Mouse (Mus musculus): Measurements from ENCODE around the gene Pik3ap1. TPM values are rescaled to one million over a fixed set of nuclear protein-coding genes. Genes with fewer than 3 reads are reported as not detected.
A peak's percentile ranks its signal among the peaks of the same experiment; 100 is the strongest.

The Pik3ap1 gene
- polyA plus RNA-seq, 1 experiment from 2014 or later, result 2.1 TPM

DNA sequence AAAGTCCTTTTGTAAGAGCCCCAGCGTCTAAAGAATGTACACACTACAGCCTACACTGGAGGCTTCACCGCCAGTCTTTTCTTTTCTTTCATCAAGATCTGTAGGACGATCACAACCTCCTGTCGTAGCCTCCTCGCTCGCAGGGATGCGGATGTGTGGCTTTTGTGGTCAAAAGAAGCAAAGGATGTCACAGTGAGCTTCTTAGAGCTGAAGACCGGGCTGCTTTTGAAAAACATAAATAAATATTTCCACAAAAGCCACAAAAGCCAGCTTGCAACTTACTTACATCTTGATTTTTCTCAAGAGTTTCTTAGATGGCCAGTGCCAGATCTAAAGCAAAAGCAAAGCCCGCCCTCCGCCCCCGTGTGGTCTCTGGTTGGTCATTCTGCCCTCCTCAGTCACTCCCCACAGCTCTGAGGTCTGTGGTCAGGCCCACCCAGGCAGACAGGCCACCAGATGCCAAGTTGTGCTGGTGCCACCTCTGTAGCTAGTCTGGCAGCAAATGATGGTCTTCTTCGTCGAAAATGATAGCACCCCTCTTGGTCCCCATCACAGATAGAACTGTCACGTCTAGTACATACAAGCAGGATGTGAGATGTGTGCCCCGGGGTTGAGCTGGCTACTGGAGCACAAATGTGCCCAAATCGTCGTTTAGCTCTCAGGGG lies 30.5 kb downstream of the Pik3ap1 start:
- no peaks in the 10 kb centered on the region for H3K36me3 ChIP-seq (ENCODE audit: insufficient read depth, low read length)
- ATAC-seq (ENCODE audit: low FRiP score, low TSS enrichment), result no peak
- H3K27me3 ChIP-seq (ENCODE audit: insufficient read depth, low read length), result no peaks in the 10 kb centered on the region
- H3K9ac ChIP-seq (replicated peaks; ENCODE audit: low read length), result no peak overlapping the region
- WGBS, result 88% methylated on average over 17 of the region's 17 CpGs
- no peak overlapping the region for H3K4me2 ChIP-seq (replicated peaks; ENCODE audit: low read depth, low read length)
- H3K9me3 ChIP-seq (ENCODE audit: low read length), result no peaks in the 10 kb centered on the region
- H3K27ac ChIP-seq (ENCODE audit: low read length), result no peak overlapping the region
- no peaks in the 10 kb centered on the region for H3K4me1 ChIP-seq (ENCODE audit: insufficient read depth, low read length)
- H3K4me3 ChIP-seq (ENCODE audit: low read length), result no peak overlapping the region

DNA sequence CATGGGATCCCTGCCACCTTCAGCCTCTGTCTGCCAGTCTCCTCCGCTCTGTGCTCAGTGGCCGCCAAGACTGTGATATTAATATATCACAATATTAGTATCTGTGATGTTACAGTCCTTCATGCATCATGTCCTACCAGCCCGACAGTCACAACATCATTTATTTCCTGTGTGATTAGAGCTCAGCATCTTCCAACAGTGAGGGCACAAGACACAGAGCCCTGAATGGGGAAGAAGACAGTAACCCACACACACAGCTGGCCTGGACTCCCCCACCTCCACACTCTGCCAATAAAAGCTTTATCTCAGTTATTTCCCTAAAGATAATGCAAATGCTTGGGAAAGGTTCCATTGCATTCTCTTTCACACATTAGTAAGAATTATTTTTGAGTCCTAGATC lies 35.3 kb downstream of the Pik3ap1 start:
- H3K4me1 ChIP-seq (ENCODE audit: insufficient read depth, low read length), result peaks cover 3% of the 10 kb centered on the region; the same call in 1 of the 2 replicates
- H3K27ac ChIP-seq (ENCODE audit: low read length), result no peak overlapping the region
- no peak overlapping the region for H3K4me3 ChIP-seq (ENCODE audit: low read length)
- ATAC-seq (ENCODE audit: low FRiP score, low TSS enrichment), result no peak
- H3K36me3 ChIP-seq (ENCODE audit: insufficient read depth, low read length), result no peaks in the 10 kb centered on the region
- H3K9ac ChIP-seq (replicated peaks; ENCODE audit: low read length), result no peak overlapping the region
- H3K9me3 ChIP-seq (ENCODE audit: low read length), result no peaks in the 10 kb centered on the region
- no peak overlapping the region for H3K4me2 ChIP-seq (replicated peaks; ENCODE audit: low read depth, low read length)
- H3K27me3 ChIP-seq (ENCODE audit: insufficient read depth, low read length), result no peaks in the 10 kb centered on the region
- WGBS, result 94% methylated on average over 3 of the region's 3 CpGs

DNA sequence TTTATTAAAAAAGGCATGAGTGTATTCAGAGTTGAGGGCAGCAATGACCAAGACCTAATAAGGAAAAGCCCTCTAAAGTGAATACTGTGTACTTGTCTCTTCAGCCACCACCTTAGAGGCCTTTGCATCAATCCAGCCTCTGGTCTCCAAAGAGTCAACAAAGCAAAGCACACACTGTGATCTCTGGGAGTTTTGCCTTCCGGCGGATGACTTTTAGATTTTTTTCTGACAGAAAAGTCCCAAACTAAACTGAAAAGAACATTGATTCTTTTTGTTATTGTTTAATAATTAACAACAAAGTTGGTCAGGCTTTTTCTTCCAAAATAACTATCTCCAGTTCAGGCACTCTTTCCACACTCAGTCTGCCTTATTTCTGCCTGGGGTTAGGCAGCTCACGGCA lies 36.7 kb downstream of the Pik3ap1 start:
- no peak overlapping the region for H3K9ac ChIP-seq (replicated peaks; ENCODE audit: low read length)
- no peak overlapping the region for H3K4me3 ChIP-seq (ENCODE audit: low read length)
- WGBS, result 89% methylated on average over 3 of the region's 3 CpGs
- no peaks in the 10 kb centered on the region for H3K9me3 ChIP-seq (ENCODE audit: low read length)
- H3K27me3 ChIP-seq (ENCODE audit: insufficient read depth, low read length), result no peaks in the 10 kb centered on the region
- H3K27ac ChIP-seq (ENCODE audit: low read length), result no peak overlapping the region
- no peaks in the 10 kb centered on the region for H3K36me3 ChIP-seq (ENCODE audit: insufficient read depth, low read length)
- peaks cover 3% of the 10 kb centered on the region; the same call in 1 of the 2 replicates for H3K4me1 ChIP-seq (ENCODE audit: insufficient read depth, low read length)
- H3K4me2 ChIP-seq (replicated peaks; ENCODE audit: low read depth, low read length), result no peak overlapping the region
- ATAC-seq (ENCODE audit: low FRiP score, low TSS enrichment), result no peak

DNA sequence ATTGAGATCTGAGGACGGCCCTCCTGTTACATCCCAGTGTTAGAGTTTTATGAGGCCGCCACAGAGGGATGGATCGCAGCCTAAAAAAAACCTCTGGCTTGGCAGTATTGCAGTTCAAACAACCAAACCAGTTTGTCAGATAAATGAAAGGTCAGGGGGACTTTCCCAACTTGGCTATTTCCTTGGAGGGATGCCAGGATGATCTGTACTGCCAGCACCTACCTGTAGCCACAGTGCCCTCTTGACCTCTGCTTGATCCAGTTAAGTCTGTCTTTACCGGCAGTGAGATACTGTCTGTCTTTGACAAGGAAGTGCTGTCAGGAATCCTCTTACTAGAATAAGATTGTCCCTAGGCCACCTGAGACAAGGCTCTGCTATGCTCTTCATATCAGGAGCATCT lies 37.6 kb downstream of the Pik3ap1 start:
- ATAC-seq (ENCODE audit: low FRiP score, low TSS enrichment), result no peak
- WGBS, result 62% methylated on average over 4 of the region's 4 CpGs
- H3K4me3 ChIP-seq (ENCODE audit: low read length), result no peak overlapping the region

DNA sequence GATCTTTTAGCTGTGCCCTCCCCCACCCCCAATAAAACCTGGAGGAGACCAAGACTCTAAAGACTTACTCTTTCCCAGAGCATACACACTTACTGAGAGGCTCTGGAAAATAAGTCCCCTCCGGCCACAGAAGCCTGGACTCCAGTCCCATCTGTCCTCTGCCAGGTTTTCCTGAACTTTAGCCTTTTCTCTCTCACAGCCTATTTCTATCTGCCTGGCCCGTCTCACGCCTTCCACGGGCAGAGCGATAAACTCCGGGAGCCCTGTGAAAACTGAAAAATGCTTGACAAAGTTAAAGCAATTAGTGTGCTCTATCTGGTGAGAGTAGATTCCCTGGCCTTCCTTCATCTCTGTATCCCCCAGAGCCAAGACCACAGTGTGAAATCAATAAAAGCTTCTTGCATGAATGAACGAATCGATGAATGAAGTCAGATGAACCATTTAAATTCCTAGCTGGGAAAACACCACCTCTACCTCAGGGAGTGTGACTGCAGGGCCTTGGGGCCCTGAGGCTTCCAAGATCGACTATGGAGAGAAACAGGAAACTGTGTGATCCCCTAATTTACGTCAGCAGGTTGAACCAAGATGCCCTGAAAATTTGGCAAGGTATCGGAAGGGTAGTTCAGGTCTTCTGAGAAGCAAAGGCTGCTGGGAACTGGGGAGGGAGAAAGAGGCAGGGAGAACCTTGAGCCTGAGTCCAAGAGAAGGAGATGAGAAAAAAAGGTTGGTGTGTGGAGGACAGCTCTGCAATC lies 38.6 kb downstream of the Pik3ap1 start:
- WGBS, result 64% methylated on average over 11 of the region's 11 CpGs
- Histone ChIP-seq H3K36me3 (ENCODE audit: insufficient read depth, low read length) (no peaks in the 10 kb centered on the region), H3K27me3 (ENCODE audit: insufficient read depth, low read length) (no peaks in the 10 kb centered on the region), H3K4me3 (ENCODE audit: low read length) (no peak overlapping the region), H3K4me1 (ENCODE audit: insufficient read depth, low read length) (peaks cover 3% of the 10 kb centered on the region; the same call in 1 of the 2 replicates), H3K27ac (ENCODE audit: low read length) (no peak overlapping the region), H3K9me3 (ENCODE audit: low read length) (no peaks in the 10 kb centered on the region), H3K4me2 (replicated peaks; ENCODE audit: low read depth, low read length) (no peak overlapping the region), H3K9ac (replicated peaks; ENCODE audit: low read length) (no peak overlapping the region)
- no peak for ATAC-seq (ENCODE audit: low FRiP score, low TSS enrichment)

More for the DNA sequence above, 37.6 kb downstream of the Pik3ap1 start:
- Histone ChIP-seq H3K4me2 (replicated peaks; ENCODE audit: low read depth, low read length) (no peak overlapping the region), H3K36me3 (ENCODE audit: insufficient read depth, low read length) (no peaks in the 10 kb centered on the region), H3K27me3 (ENCODE audit: insufficient read depth, low read length) (no peaks in the 10 kb centered on the region), H3K4me1 (ENCODE audit: insufficient read depth, low read length) (peaks cover 3% of the 10 kb centered on the region; the same call in 1 of the 2 replicates), H3K9ac (replicated peaks; ENCODE audit: low read length) (no peak overlapping the region), H3K27ac (ENCODE audit: low read length) (no peak overlapping the region), H3K9me3 (ENCODE audit: low read length) (no peaks in the 10 kb centered on the region)

DNA sequence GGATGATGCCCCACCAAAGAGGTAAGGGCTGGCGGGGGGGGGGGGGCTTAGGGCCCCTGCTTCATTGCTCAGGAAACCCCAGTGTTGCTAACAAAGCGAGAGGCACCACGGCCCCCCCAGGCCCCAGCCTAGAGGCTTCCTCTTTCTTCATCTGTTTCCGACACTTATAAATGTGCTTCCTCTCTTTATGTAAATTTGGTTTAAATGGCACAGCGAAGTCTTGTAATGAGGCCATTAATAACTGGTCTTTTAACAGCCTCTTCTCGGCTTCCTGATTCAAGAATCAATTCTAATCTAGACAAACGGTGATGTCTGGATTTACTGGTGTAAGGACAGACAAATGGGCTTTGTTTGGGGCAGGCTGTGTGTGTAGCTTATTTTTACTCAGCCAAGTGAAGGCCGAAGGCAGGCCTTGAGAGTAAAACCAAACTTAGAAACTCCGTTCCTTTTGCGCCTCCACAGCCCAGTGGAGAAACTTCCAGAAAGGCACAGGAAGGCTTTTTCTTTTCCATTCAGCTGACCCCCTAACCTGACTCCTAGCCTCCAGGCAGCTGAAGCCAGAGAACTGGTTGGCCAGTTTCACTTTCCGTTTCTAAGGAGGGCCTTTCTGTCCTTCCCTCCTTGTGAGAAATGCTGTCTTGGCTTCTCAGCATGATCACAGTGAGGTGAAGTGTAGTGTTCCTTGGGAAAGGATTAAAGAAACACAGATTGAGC lies 39.7 kb downstream of the Pik3ap1 start:
- H3K27ac ChIP-seq (ENCODE audit: low read length), result peak overlapping the region; percentile 59
- ATAC-seq (ENCODE audit: low FRiP score, low TSS enrichment), result no peak
- no peaks in the 10 kb centered on the region for H3K27me3 ChIP-seq (ENCODE audit: insufficient read depth, low read length)
- no peaks in the 10 kb centered on the region for H3K36me3 ChIP-seq (ENCODE audit: insufficient read depth, low read length)
- 56% methylated on average over 11 of the region's 11 CpGs for WGBS
- H3K4me1 ChIP-seq (ENCODE audit: insufficient read depth, low read length), result peaks cover 3% of the 10 kb centered on the region; the same call in 1 of the 2 replicates
- H3K9me3 ChIP-seq (ENCODE audit: low read length), result no peaks in the 10 kb centered on the region
- H3K4me2 ChIP-seq (replicated peaks; ENCODE audit: low read depth, low read length), result peak overlapping the region; percentile 19; the same call in 1 of the 2 replicates
- no peak overlapping the region for H3K4me3 ChIP-seq (ENCODE audit: low read length)
- H3K9ac ChIP-seq (replicated peaks; ENCODE audit: low read length), result no peak overlapping the region

DNA sequence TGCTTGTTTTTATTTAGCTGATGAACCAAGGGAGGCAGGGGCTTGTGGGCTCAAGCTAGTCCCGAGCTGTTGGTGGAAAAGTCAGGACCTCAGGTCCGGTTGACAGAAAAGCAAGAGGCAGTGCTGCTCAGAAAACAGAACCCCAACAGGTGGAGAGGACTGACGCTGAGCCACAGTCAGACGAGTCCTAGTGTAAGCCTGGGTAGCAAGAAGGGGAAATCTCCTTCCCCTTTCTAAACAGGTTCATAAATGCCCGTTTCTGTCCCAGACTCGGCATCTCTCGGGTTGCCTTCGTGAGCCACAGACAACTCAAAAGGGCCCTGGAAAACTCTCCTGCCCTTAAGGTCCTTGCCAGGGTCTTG lies 40.3 kb downstream of the Pik3ap1 start:
- ATAC-seq (ENCODE audit: low FRiP score, low TSS enrichment), result no peak
- H3K36me3 ChIP-seq (ENCODE audit: insufficient read depth, low read length), result no peaks in the 10 kb centered on the region
- H3K4me3 ChIP-seq (ENCODE audit: low read length), result no peak overlapping the region
- H3K9ac ChIP-seq (replicated peaks; ENCODE audit: low read length), result no peak overlapping the region
- no peak overlapping the region for H3K27ac ChIP-seq (ENCODE audit: low read length)
- H3K4me2 ChIP-seq (replicated peaks; ENCODE audit: low read depth, low read length), result no peak overlapping the region
- no peaks in the 10 kb centered on the region for H3K9me3 ChIP-seq (ENCODE audit: low read length)
- peaks cover 3% of the 10 kb centered on the region; the same call in 1 of the 2 replicates for H3K4me1 ChIP-seq (ENCODE audit: insufficient read depth, low read length)
- WGBS, result 77% methylated on average over 8 of the region's 8 CpGs
- H3K27me3 ChIP-seq (ENCODE audit: insufficient read depth, low read length), result no peaks in the 10 kb centered on the region

DNA sequence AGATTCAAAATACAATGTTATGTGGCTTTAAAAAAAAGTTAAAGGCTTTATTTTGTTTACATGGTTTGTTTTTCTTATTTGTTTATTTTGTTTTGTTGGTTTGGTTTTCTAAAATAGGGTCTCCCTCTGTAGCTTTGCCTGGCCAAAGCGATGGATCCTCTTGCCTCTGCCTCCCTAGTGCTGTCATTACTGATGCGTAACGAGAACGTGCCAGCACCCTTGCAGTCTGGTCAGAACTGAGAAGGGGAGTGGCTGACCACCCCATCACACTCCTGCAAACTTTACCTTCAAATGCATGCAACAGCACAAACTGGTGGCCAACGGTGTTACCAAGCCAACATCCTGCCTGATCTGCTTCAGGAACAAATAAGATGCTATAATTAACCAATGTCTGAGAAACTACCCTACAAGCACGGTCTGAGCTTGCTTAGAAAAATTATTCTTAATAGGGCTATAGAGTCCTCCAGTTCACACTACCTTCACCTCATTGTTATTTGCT lies 42.3 kb downstream of the Pik3ap1 start:
- no peaks in the 10 kb centered on the region for H3K36me3 ChIP-seq (ENCODE audit: insufficient read depth, low read length)
- peaks cover 3% of the 10 kb centered on the region; the same call in 1 of the 2 replicates for H3K4me1 ChIP-seq (ENCODE audit: insufficient read depth, low read length)
- 73% methylated on average over 6 of the region's 6 CpGs for WGBS
- no peaks in the 10 kb centered on the region for H3K9me3 ChIP-seq (ENCODE audit: low read length)
- H3K9ac ChIP-seq (replicated peaks; ENCODE audit: low read length), result no peak overlapping the region
- no peaks in the 10 kb centered on the region for H3K27me3 ChIP-seq (ENCODE audit: insufficient read depth, low read length)
- no peak overlapping the region for H3K4me3 ChIP-seq (ENCODE audit: low read length)
- H3K4me2 ChIP-seq (replicated peaks; ENCODE audit: low read depth, low read length), result no peak overlapping the region
- H3K27ac ChIP-seq (ENCODE audit: low read length), result no peak overlapping the region
- ATAC-seq (ENCODE audit: low FRiP score, low TSS enrichment), result no peak

DNA sequence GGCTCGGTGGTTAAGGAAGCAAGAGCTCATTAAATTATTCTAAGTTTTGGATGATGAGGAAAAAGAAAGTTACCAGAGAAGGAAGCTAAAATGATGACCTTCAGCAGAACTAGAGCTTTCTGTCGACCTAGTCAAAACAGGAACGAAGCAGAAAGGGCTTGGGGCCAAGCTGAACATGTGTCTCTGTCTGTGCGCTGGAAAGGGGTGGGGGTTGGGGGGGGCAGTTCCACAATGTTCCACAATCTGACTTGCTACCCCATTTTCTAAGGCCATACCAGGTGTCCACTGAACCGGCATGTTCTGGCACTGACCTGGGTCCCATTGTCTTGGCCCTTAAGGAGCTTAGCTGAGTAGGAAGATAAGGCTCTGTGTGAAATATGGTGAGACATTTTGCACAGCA lies 43.2 kb downstream of the Pik3ap1 start:
- Histone ChIP-seq H3K27ac (ENCODE audit: low read length) (no peak overlapping the region), H3K36me3 (ENCODE audit: insufficient read depth, low read length) (no peaks in the 10 kb centered on the region), H3K9ac (replicated peaks; ENCODE audit: low read length) (no peak overlapping the region), H3K4me2 (replicated peaks; ENCODE audit: low read depth, low read length) (no peak overlapping the region), H3K9me3 (ENCODE audit: low read length) (no peaks in the 10 kb centered on the region), H3K4me1 (ENCODE audit: insufficient read depth, low read length) (peaks cover 3% of the 10 kb centered on the region; the same call in 1 of the 2 replicates), H3K4me3 (ENCODE audit: low read length) (no peak overlapping the region), H3K27me3 (ENCODE audit: insufficient read depth, low read length) (no peaks in the 10 kb centered on the region)
- WGBS, result 80% methylated on average over 5 of the region's 5 CpGs
- no peak for ATAC-seq (ENCODE audit: low FRiP score, low TSS enrichment)

Measured in kidney, embryonic 16.5 days (tissue).